Mouse (Mus musculus): ENCODE results near the gene Slc23a3. TPM values are rescaled to one million over a fixed set of nuclear protein-coding genes. Genes with fewer than 3 reads are reported as not detected.

Slc23a3 gene
- polyA plus RNA-seq, 1 experiment from 2014 or later, result not detected

- Histone ChIP-seq H3K9me3 (ENCODE audit: control insufficient read depth, low read length) (no peaks in the 10 kb centered on the region), H3K36me3 (ENCODE audit: control insufficient read depth, insufficient read depth, low read length) (no peaks in the 10 kb centered on the region), H3K4me3 (ENCODE audit: low read depth, low read length) (no peak overlapping the region), H3K9ac (ENCODE audit: low read length) (no peak overlapping the region), H3K27me3 (ENCODE audit: control insufficient read depth, insufficient read depth, low read length) (no peaks in the 10 kb centered on the region), H3K4me2 (no peak overlapping the region), H3K27ac (ENCODE audit: low read depth, low read length) (no peak overlapping the region), H3K4me1 (ENCODE audit: control insufficient read depth, insufficient read depth, low read length) (no peaks in the 10 kb centered on the region)
- 83% methylated on average over 4 of the region's 4 CpGs for WGBS
- ATAC-seq (ENCODE audit: low FRiP score) (no peak), DNase-seq (ENCODE audit: low spot score, missing footprints) (no peak)
These were observed 26.5 kb upstream of the Slc23a3 start for GRCm38 (mm10) chr1:75160256-75160617.

- H3K27me3 ChIP-seq (ENCODE audit: control insufficient read depth, insufficient read depth, low read length), result no peaks in the 10 kb centered on the region
- no peaks in the 10 kb centered on the region for H3K4me1 ChIP-seq (ENCODE audit: control insufficient read depth, insufficient read depth, low read length)
- no peak overlapping the region for H3K4me2 ChIP-seq
- no peak overlapping the region for H3K9ac ChIP-seq (ENCODE audit: low read length)
- ATAC-seq (ENCODE audit: low FRiP score) (no peak), DNase-seq (ENCODE audit: low spot score, missing footprints) (no peak)
- no peak overlapping the region for H3K27ac ChIP-seq (ENCODE audit: low read depth, low read length)
- no peaks in the 10 kb centered on the region for H3K36me3 ChIP-seq (ENCODE audit: control insufficient read depth, insufficient read depth, low read length)
- no peaks in the 10 kb centered on the region for H3K9me3 ChIP-seq (ENCODE audit: control insufficient read depth, low read length)
- no peak overlapping the region for H3K4me3 ChIP-seq (ENCODE audit: low read depth, low read length)
- 74% methylated on average over 5 of the region's 5 CpGs for WGBS
These were observed 26.0 kb upstream of the Slc23a3 start for GRCm38 (mm10) chr1:75159540-75160255.

GRCm38 (mm10) chr1:75158990-75159389, 25.3 kb upstream of the Slc23a3 start:
- Histone ChIP-seq H3K27me3 (ENCODE audit: control insufficient read depth, insufficient read depth, low read length) (no peaks in the 10 kb centered on the region), H3K4me2 (no peak overlapping the region), H3K36me3 (ENCODE audit: control insufficient read depth, insufficient read depth, low read length) (no peaks in the 10 kb centered on the region), H3K4me1 (ENCODE audit: control insufficient read depth, insufficient read depth, low read length) (no peaks in the 10 kb centered on the region), H3K9ac (ENCODE audit: low read length) (no peak overlapping the region), H3K9me3 (ENCODE audit: control insufficient read depth, low read length) (no peaks in the 10 kb centered on the region), H3K27ac (ENCODE audit: low read depth, low read length) (no peak overlapping the region), H3K4me3 (ENCODE audit: low read depth, low read length) (no peak overlapping the region)
- DNase-seq (ENCODE audit: low spot score, missing footprints), result no peak
- no peak for ATAC-seq (ENCODE audit: low FRiP score)

- Histone ChIP-seq H3K4me3 (ENCODE audit: low read depth, low read length) (no peak overlapping the region), H3K4me2 (no peak overlapping the region), H3K9ac (ENCODE audit: low read length) (no peak overlapping the region), H3K36me3 (ENCODE audit: control insufficient read depth, insufficient read depth, low read length) (no peaks in the 10 kb centered on the region), H3K27me3 (ENCODE audit: control insufficient read depth, insufficient read depth, low read length) (no peaks in the 10 kb centered on the region), H3K4me1 (ENCODE audit: control insufficient read depth, insufficient read depth, low read length) (no peaks in the 10 kb centered on the region), H3K9me3 (ENCODE audit: control insufficient read depth, low read length) (no peaks in the 10 kb centered on the region), H3K27ac (ENCODE audit: low read depth, low read length) (no peak overlapping the region)
- WGBS, result 75% methylated on average over 3 of the region's 3 CpGs
- DNase-seq (ENCODE audit: low spot score, missing footprints) (no peak), ATAC-seq (ENCODE audit: low FRiP score) (no peak)
These were observed 22.1 kb upstream of the Slc23a3 start for GRCm38 (mm10) chr1:75155837-75156236.

GRCm38 (mm10) chr1:75148727-75149126, 15.0 kb upstream of the Slc23a3 start:
- ATAC-seq (ENCODE audit: low FRiP score), result no peak
- H3K27ac ChIP-seq (ENCODE audit: low read depth, low read length), result no peak overlapping the region

GRCm38 (mm10) chr1:75147411-75148135, 13.9 kb upstream of the Slc23a3 start:
- Histone ChIP-seq H3K36me3 (ENCODE audit: control insufficient read depth, insufficient read depth, low read length) (peaks cover 17% of the 10 kb centered on the region), H3K27me3 (ENCODE audit: control insufficient read depth, insufficient read depth, low read length) (no peaks in the 10 kb centered on the region), H3K9ac (ENCODE audit: low read length) (no peak overlapping the region), H3K9me3 (ENCODE audit: control insufficient read depth, low read length) (no peaks in the 10 kb centered on the region), H3K4me3 (ENCODE audit: low read depth, low read length) (no peak overlapping the region), H3K4me1 (ENCODE audit: control insufficient read depth, insufficient read depth, low read length) (peaks cover 6% of the 10 kb centered on the region; the same call in 1 of the 2 replicates), H3K27ac (ENCODE audit: low read depth, low read length) (no peak overlapping the region), H3K4me2 (no peak overlapping the region)
- DNase-seq (ENCODE audit: low spot score, missing footprints) (no peak), ATAC-seq (ENCODE audit: low FRiP score) (no peak)
- 82% methylated on average over 7 of the region's 7 CpGs for WGBS

More at GRCm38 (mm10) chr1:75148727-75149126, 15.0 kb upstream of the Slc23a3 start:
- Histone ChIP-seq H3K4me2 (no peak overlapping the region), H3K9ac (ENCODE audit: low read length) (no peak overlapping the region), H3K9me3 (ENCODE audit: control insufficient read depth, low read length) (no peaks in the 10 kb centered on the region), H3K27me3 (ENCODE audit: control insufficient read depth, insufficient read depth, low read length) (no peaks in the 10 kb centered on the region), H3K36me3 (ENCODE audit: control insufficient read depth, insufficient read depth, low read length) (peaks cover 17% of the 10 kb centered on the region), H3K4me1 (ENCODE audit: control insufficient read depth, insufficient read depth, low read length) (peaks cover 4% of the 10 kb centered on the region; the same call in 1 of the 2 replicates), H3K4me3 (ENCODE audit: low read depth, low read length) (no peak overlapping the region)
- no peak for DNase-seq (ENCODE audit: low spot score, missing footprints)
- 94% methylated on average over 4 of the region's 4 CpGs for WGBS

- 100% methylated on average over 3 of the region's 3 CpGs for WGBS
- no peak for ATAC-seq (ENCODE audit: low FRiP score)
These were observed 11.9 kb upstream of the Slc23a3 start for GRCm38 (mm10) chr1:75145589-75145988.

DNA sequence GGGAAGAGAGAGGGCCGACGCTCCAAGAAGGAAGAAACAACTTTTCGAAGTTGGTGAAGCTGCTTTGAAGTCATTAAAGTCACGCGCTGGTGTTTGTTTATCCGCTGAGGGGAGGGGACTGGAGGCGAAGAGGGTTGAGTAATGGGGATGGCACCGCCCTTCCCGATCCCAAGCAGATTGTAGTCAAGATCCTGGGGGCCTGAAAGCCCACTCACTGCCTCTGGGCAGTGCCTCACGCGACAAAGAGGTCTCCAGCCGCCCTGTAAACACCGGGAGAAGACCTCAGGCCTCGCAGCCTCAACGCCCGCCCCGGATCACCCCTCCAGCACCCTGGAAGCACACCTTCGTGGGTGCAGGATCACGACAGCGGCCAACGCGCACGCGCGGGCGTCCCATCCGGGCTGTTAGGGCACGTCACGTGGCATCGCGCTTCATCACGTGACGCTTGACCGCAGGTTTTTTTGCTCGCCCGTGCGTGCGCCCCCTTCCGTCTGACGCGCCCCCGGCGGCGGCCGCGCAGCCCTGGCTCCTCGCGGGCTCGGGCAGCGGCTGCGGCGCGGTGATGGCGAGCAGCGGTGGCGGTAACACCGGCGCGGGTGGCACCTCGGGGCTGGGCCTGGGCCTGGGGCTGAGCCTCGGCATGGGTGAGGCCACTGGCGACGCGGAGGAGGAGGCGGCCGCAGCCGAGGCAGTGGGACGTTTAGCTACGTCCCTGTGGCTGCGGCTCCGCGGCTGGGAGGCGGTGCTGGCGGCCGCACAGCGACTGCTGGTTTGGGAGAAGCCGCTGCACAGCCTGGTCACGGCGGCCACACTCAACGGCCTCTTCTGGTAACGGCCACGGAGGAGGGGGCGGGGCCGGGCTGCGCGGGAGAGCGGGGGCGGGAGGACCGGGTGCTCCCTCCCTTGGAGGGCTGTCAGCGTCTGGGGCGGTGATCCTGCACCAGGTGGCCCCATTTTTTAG, 8.9 kb upstream of the Slc23a3 start, which contains the start of the genes Cnppd1 and Retreg2:
Gene Cnppd1, minus strand, starts transcription at position 411 of the 961 bp plus-strand sequence.
Gene Retreg2, plus strand, starts transcription at position 478 of the 961 bp plus-strand sequence.
- no peaks in the 10 kb centered on the region for H3K9me3 ChIP-seq (ENCODE audit: control insufficient read depth, low read length)
- peak; percentile 100 for DNase-seq (ENCODE audit: low spot score, missing footprints)
- H3K36me3 ChIP-seq (ENCODE audit: control insufficient read depth, insufficient read depth, low read length), result peaks cover 17% of the 10 kb centered on the region
- WGBS, result under 1% methylated on average over 90 of the region's 91 CpGs
- ATAC-seq (ENCODE audit: low FRiP score), result peak; percentile 89
- peak within 1 kb of the TSS; percentile 86 for H3K4me3 ChIP-seq (ENCODE audit: low read depth, low read length)
- H3K4me2 ChIP-seq, result peak within 1 kb of the TSS; percentile 97
- peak within 1 kb of the TSS; percentile 95 for H3K9ac ChIP-seq (ENCODE audit: low read length)
- peak within 1 kb of the TSS; percentile 94 for H3K27ac ChIP-seq (ENCODE audit: low read depth, low read length)
- peaks cover 16% of the 10 kb centered on the region for H3K4me1 ChIP-seq (ENCODE audit: control insufficient read depth, insufficient read depth, low read length)
- H3K27me3 ChIP-seq (ENCODE audit: control insufficient read depth, insufficient read depth, low read length), result no peaks in the 10 kb centered on the region

More at GRCm38 (mm10) chr1:75145589-75145988, 11.9 kb upstream of the Slc23a3 start:
- Histone ChIP-seq H3K27me3 (ENCODE audit: control insufficient read depth, insufficient read depth, low read length) (no peaks in the 10 kb centered on the region), H3K9ac (ENCODE audit: low read length) (no peak overlapping the region), H3K27ac (ENCODE audit: low read depth, low read length) (no peak overlapping the region), H3K4me1 (ENCODE audit: control insufficient read depth, insufficient read depth, low read length) (peaks cover 15% of the 10 kb centered on the region), H3K9me3 (ENCODE audit: control insufficient read depth, low read length) (no peaks in the 10 kb centered on the region), H3K4me3 (ENCODE audit: low read depth, low read length) (no peak overlapping the region), H3K36me3 (ENCODE audit: control insufficient read depth, insufficient read depth, low read length) (peaks cover 17% of the 10 kb centered on the region), H3K4me2 (no peak overlapping the region)
- no peak for DNase-seq (ENCODE audit: low spot score, missing footprints)

All from midbrain, embryonic 11.5 days (tissue).